Mouse (Mus musculus) left cerebral cortex, adult 2 months (tissue): ENCODE measurements around the gene Nkx6-2. TPM values are rescaled to one million over a fixed set of nuclear protein-coding genes. Genes with fewer than 3 reads are reported as not detected.

Experiments
- DNase-seq, 2 experiments: peaks; one replicate each; pipeline ENCODE4 v3.0.0; 2021 to 2022; ENCODE audit warnings: low spot score in 2 of 2, mixed read lengths in 1 of 2; ENCODE audit errors: extremely low spot score in 1 of 2
- H3K27ac ChIP-seq: fragments of 200-600 bp; 2 replicates; pipeline ENCODE4 v1.8.1; 2022
- H3K4me3 ChIP-seq: fragments of 200-600 bp; 2 replicates; pipeline ENCODE4 v1.8.1; 2022
- CTCF ChIP-seq: fragments of 200-600 bp; IDR thresholded peaks from 2 replicates; pipeline ENCODE4 v1.8.1; 2022; ENCODE audit warnings: antibody characterized with exemption, mild to moderate bottlenecking, moderate library complexity
- intact Hi-C: fragments of 180-260 bp; cut with DNase I; formaldehyde crosslinking; loops from one replicate; pipeline ENCODE4 v1.15.1; 2025
- total RNA-seq, 2 experiments: library from RNA; stranded (reverse); gene quantifications; 2 replicates each; pipeline ENCODE4 v1.2.3; 2021

Nkx6-2 gene
- total RNA-seq, 2 experiments from 2014 or later: 5.2 to 6.5 TPM

DNA sequence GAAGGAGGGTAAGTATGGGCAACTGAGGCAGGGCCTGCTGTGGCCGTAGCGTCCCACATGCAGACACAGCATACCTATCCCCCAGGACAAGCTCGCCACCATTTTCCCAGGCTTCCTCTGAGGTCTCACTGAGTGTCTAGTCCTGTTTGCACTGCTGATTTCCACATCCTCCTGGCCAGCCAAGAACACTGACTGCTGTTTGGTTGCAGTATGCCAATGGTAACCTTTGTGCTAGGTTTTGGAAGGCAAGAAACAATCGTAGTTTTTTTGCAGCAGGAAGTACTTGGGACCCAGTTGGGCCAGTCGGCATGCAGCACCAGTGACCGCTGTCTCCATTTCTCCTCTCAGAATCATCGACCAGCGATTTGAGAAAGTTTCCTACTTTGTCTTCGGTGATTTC lies 44.8 kb downstream of the Nkx6-2 start:
- H3K27ac ChIP-seq: no peak overlapping the region
- H3K4me3 ChIP-seq: no peak overlapping the region
- no peak for DNase-seq
- TF ChIP-seq CTCF: no peak
- intact Hi-C loops: no loop called here

GRCm38 (mm10) chr7:139536831-139537230 lies 45.8 kb downstream of the Nkx6-2 start:
- Histone ChIP-seq H3K4me3 (no peak overlapping the region), H3K27ac (no peak overlapping the region)
- TF ChIP-seq CTCF: no peak
- no peak for DNase-seq
- intact Hi-C loops: no loop called here

DNA sequence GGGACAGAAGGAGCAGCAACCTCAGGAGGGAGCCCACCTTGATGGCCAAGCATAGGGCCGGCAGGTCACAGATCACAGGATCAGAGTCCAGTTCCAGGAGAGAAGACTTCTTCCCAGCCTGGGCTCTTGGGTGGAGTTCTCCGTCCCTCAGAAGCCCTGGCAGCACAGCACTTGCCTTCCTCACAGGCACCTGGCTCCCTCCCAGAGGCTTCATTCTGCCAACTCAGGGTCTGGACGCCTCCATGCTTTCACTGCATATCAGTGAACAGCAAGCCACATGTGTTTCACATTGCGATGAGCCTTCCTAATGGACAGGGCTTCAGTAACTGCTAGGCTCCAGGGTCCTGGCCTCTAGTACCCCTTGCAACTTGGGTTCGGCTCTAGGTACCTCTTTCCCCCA lies 46.3 kb downstream of the Nkx6-2 start:
- H3K4me3 ChIP-seq: no peak overlapping the region
- intact Hi-C loops: no loop called here
- no peak for DNase-seq
- TF ChIP-seq CTCF: no peak
- H3K27ac ChIP-seq: no peak overlapping the region

DNA sequence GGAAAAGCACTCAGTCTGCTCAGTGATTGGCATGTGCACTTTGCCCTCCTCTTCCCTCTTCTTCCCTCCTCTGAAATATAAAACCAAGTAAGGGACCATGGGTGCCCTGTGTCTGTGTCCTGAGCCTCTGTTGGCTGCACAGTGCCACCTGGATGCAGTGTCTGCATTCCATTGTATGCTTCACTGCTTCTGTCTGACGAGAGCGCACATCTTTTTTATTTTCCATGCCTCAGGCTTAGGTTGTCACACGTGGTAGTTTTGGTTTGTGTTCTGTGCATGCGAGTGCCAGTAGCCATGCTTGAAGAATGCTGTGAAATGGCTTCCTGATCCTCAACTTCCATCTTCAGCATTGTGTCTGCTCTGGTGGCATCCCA lies 51.2 kb downstream of the Nkx6-2 start:
- no peak for TF ChIP-seq CTCF
- intact Hi-C loops: no loop called here
- DNase-seq: no peak
- Histone ChIP-seq H3K4me3 (no peak overlapping the region), H3K27ac (no peak overlapping the region)

DNA sequence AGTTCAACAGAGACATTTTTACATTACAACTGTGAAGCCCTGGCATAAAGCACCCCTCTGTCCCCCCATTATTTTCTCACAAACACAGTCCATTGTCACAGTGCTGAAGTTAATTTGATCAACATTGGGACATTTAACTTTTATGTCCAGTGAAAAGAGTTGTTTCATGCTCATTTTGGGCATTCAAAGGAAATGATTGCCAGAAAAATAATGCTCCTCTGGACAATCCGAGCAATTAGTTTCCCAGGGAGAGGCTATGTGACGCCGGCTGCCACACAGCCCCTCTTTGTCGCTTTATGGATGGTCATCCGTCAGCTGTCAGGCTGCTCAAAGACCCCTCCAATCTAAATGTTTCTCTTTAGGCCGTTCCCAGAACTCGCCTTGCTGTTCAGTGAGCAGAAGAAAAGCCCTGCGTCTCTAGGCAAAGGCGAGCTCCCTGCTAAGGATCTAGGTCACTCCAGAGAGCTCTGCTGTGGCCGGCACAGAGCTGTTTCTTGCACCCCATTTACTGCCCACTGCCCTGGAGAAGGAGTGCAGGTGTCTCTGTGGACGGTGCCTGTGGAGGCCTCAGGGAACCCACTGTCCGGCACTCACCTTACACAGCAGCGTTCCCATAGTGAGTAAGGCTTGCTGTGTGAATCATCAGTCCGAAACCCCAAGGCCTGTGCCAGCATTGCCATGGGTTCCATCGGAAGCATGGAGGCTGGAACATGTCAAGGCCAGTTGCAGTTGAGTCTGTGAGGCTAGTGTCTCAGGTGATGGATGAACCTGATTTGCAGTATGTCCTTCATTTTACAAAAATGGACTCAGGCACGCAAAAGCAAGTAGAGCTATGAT lies 51.8 kb downstream of the Nkx6-2 start:
- intact Hi-C loops: no loop called here
- Histone ChIP-seq H3K27ac (no peak overlapping the region), H3K4me3 (no peak overlapping the region)
- no peak for TF ChIP-seq CTCF
- DNase-seq: no peak

Other genes with a start within 250 kb of the Nkx6-2 start
- gene Inpp5a, start 193.7 kb downstream of the Nkx6-2 start, total RNA-seq: 10 to 100 TPM; 56.6 to 58.5 TPM
- gene Cfap46, start 101.0 kb upstream of the Nkx6-2 start, total RNA-seq: 1 to 10 TPM; 3.6 to 5.1 TPM